Mouse (Mus musculus) heart, adult 9 months (tissue): Measurements from ENCODE around the gene Spint4.
"Not testable (repeated sequence)": the region's sequence is repeated elsewhere in the genome, so short reads cannot be mapped to it uniquely, and the experiment has no call there.

ENCODE experiments used
- DNase-seq, 2 experiments: peaks; one replicate each; pipeline ENCODE4 v3.0.0; 2022; ENCODE audit warnings: low spot score in 2 of 2

Gene Spint4

DNA sequence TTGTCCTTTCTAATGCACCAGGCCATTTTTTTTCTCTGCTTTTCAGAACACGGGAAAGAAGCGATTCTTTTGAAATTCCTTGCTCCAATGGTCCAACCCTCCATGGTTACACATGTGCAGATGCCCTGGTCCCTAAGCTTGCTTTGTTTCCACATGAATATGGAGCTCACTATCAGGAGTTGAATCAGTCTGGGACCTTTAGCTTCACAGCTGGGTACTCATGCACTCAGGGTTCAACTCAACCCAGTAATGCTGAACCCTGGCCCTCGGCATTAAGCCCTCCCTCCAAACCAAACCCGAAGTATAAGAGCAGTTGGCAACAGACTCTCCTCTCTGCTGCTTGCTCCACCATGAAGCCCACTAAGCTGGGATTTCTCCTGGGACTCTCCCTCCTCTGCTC lies at the start of gene Spint4:
Spint4 (plus strand) TSS at position 301 of the 400 bp plus-strand sequence.
- DNase-seq: no peak

DNA sequence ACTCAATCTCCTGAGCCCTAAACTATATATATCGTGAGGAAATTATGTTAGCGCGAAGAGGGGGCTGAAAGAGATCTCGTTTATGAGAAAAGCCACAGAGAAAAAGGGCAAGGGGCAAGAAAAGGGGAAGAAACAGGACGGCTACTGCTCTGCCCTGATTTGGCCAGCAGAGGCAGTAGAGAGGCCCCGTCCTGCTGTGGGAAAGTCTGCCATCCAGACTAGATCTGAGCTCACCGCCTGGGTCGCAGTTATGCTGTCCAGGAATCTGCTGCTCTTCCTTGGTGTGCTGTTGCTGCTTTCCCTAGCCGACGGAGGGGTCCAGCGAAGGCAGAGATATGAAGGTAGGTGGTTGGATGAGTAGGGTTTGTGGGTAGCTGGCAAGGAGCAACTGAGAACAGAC lies 42.4 kb upstream of the Spint4 start, which contains the start of gene Wfdc10:
Wfdc10 (plus strand) TSS at position 189 of the 400 bp plus-strand sequence.
- peak in 1 of 2 experiments; percentile 2 for DNase-seq

DNA sequence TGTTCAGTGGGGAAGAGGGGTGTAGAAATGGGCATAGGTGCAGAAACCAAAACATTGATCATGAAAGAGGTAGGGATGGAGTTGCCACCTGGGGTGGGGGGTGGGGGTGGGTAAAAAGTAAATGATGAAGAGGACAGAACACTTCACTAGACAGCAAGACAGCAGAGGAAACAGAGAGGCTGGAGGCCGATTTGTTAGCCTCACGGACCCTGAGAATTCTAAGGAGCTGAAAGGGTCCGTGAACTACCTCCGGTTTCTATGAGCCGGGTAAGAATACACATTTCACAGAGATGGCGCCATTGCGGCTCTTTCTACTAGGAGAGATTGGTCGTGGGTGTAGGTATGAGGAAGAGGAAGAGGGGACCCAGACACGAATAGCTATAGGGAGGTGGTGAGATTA lies 41.8 kb upstream of the Spint4 start, which contains the start of gene Wfdc9:
Wfdc9 (minus strand) TSS at position 101 of the 400 bp plus-strand sequence.
- no peak for DNase-seq

DNA sequence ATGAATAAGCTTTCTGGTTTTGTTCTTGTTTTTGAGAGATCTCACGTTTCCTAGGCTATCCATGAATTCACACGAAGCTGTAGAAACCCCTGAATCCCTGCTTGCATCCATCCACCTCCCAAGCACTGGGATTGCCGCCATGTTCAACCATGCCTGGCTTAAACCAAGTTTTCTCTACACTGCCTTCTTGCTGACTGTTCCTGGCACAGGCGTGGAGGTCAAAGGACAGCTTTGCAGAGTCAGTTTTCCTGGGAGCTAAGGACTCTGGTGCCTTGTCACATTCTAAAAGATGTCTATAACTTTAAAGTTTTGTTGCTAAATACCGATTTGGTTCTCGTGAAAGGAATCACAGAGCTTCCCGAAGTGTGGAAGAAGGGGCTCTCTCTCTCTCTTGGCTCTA lies 33.5 kb upstream of the Spint4 start:
- no peak for DNase-seq

DNA sequence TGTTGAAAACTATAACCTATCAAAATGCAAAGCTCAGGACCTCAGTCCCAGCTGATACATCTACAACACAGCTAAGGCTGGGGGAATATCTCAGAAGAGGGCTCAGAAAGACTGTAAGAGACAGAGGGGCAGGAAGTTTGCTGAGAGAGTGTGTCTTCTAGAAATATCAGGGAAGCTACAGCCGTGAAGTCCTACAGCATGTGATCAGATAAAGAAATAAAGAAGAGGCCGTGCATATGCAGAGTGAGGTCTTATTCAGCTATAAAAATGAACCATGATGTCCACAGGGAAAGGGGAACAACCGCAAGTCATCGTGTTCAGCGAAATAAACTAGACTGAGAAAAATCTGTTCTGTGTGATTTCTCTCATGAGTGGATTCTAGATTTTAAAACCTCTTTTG lies 28.0 kb upstream of the Spint4 start:
- DNase-seq: no peak

DNA sequence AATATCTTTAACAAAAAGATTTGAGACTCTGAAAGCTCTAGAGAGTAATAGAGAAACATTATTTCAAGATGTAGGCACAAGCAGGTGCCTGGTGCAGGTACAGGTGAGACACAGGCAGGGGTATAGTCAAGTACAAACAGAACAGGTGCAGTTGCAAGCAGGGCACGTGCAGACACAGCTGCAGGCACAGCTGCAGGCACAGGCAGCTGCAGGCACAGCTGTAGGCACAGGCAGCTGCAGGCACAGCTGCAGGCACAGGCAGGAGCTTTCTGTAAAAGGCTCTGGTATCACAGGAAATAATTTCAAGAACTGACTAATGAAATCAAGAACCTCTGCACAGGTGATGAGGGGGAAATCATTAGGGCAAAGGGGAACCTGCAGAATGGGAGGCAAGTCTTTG lies 27.4 kb upstream of the Spint4 start:
- no peak for DNase-seq

DNA sequence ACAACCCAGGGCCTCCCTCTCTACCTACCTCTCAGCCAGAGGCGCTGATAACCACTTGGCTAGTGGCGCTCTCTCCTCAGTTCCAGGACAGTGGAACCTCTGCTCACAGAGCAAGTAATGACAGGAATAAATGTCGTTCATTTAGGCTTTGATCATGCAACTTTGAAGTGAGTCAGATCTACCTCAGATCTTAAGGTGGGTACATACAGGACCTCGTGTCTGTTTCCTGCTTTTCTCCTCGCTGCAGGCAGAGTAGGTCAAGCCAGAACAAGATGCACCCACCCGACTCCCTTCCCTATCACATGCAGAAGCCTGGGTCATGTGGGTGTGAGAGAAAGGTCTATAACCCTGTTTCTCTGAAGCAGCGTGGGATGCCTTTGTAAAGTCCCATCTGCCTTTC lies 24.3 kb upstream of the Spint4 start, which contains the start of gene Wfdc11:
Wfdc11 (minus strand) TSS at position 101 of the 400 bp plus-strand sequence.
- no peak for DNase-seq

DNA sequence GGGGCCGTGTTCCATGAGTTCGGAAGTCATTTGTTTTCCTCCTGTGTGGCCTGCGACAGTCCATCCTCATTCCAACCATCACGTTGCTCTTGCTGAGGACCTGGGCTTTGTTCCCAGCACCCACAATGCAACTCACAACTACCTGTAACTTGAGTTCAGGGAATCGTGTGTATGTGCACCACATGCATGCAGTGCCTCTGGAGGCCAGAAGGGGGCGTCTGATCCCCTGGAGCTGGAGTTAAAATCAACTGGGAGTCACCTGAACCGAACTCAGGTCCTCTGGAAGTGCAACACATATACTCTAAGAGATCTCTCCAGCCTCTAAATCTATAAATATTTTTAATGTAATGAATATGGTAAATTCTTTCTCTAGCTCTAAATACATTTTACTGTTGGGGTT lies 22.2 kb upstream of the Spint4 start:
- no peak for DNase-seq

DNA sequence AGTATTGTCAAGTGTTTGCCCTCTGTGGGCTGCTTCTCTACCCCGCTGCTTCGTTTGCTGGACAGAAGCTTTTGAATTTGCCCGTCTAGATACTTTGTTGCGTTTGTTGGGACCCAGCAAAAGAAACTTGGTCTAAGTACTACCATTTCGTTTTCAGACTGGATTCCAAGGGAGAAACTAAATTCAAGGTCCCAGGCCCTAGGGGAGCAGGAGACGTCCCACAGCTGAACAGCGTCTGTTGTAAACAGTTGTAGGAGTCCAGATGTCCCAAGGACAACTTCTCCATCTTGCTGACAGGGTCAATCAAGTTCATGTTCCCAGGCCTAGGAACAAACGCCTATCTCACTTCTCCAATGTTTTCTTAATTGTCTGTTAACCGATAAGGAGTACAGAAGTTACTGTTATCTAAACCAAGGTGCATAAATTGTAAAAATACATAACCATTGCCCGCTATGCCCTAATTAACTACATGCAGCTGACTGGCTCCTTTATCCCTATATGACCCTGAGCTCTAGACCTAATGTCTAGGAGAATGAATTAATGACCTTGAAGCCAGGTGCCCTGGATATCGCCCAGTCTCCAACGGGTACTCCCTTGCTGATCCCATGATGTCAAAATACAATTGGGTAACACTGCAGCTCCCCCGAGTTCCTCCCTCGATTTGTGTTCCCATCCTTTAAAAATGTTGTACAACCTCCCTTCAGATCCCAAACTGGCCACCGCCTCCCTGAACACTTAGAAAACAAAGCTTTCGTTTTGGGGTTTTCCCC lies 21.2 kb upstream of the Spint4 start:
- DNase-seq: no peak

DNA sequence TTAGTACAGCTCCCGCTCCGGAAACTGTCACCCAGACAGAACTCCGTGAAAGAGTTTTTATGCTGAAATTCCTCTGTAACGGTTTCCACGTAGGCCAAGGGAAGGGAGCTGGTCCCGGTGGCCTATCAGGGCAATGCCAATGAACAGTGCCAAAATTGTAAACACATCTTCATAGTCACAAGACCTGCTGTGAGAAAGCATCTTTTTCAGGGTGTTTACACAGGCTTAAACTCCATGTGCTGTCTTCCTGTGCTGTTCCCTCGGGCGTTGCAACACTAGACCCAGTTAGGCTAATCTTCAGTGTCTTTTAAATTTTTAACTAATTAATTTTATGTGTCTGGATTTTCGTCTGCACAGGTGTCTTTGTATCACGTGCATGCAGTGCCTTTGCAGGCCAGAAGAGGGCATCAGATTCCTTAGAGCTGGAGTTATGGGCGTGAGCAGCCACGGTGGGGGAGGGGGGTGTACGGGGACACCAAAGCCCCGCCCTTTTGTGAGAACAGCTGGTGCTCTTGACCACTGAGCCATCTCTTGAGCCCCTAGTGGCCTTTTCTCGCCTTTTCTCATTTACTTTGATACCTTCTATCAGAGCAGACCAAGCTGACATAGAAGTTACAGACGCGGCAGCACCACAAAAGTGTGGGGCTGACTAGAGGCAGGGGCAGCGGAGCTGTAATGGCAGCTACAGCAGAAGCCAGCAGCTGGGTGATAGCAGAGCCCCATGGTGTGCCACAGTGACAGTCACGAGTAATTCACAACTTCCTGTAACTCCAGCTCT lies 19.3 kb upstream of the Spint4 start:
- peak; percentile 21 to 32 for DNase-seq

DNA sequence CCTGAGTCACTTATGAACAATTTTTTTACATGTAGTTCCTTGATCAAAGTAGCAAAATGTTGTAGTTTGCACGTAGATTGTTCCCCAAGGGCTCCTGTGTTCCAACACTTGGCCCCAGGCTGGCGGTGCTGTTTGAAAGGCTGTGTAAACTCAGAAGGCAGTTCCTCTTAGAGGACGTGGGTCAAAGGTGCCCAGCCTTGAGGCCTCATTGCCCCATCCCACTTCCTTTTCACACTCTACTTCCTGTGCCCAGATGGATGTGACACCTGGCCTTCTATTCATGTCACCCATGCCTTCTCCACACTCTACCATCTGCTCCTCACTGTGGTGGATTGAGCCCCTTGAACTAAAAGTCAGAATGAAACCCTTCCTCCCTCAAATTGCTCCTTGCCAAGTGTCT lies 18.4 kb upstream of the Spint4 start:
- DNase-seq: no peak

DNA sequence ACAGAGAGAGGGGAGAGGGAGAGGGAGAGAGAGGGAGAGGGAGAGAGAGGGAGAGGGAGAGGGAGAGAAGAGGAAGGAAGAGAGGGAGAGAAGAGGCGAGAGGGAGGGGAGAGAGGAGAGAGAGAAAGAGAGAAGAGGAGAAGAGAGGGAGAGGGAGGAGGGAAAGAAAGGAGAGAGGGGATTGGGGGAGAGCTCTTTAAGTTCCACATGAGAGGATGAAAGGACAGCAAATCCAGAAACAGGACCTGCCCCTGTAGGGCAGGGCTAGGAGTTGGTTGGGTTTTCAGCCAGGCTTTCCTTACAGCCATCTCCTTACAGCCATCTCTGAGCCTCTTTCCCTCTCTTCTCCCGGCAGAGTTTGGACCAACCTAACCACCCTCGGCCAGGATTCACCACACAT lies 13.5 kb upstream of the Spint4 start, which contains the start of gene Wfdc13:
Wfdc13 (plus strand) TSS at position 301 of the 400 bp plus-strand sequence.
- no peak for DNase-seq

DNA sequence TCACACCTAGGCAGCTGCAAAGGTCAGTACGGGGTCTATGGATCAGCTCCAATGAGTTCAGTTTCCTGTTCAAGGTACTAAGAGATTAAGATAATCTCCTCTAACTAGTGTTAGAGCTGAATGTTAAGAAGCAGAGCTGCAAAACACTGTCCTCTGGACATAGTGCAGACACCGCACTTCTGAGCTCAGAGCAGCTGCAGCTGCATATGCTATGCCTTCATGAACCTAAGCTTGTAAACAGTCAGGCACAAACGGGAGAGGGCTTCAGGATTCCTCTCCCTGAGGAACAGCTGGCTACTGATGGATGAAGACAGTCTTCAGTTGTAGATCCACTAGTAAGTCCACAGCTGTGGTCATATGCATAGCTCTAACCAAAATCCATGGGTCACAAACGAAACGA lies 2.7 kb downstream of the Spint4 start:
- DNase-seq: no peak

DNA sequence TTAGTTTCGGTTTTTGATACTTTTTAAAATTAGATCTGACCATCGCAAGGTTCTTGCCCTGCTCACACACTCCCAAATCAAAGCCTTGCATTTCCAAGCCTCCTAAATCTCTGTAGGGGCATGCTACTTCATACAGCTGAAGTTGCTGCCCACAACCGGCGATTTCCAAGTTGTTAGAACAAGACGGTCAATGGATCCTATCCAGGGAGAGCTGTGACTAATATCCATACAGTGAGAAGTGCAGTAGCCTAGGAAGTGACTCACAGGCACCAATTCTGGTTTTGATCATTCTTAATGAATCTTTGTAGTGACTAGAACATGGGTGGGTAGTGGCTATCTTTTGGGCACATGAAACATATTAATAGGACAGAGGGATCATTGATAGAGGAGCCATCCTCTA lies 3.5 kb downstream of the Spint4 start:
- no peak for DNase-seq

DNA sequence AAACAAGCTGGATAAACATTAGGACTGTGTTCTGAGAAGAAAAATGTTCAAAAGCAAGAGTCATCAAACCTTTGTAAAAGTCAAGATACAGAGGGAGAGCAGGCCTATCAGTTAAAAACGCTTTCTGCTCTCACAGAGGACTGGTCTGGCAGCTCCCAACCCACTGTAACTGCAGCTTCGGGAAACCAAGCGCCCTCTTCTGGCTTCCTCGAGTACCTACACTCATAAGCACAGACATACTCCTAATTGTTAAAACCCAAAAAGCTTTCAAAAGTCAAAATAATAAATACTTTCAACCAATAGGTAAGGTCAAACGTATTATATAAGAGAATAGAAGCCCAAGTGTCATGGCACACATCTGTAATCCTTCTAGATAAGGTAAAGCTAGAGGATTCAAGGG lies 5.9 kb downstream of the Spint4 start:
- no peak for DNase-seq

DNA sequence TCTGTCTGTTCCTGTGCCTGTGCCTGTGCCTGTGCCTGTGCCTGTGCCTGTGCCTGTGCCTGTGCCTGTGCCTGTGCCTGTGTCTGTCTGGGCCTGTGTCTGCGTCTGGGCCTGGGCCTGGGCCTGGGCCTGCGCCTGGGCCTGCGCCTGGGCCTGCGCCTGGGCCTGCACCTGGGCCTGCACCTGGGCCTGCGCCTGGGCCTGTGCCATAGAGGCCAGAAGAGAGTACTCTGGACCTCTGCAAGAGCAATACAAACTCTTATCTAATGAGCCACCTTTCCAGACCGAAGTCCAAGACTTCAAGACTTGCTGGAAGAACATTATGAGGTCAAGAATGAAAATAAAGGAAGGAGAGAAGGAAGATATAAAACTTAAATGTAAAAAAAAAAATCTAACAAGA lies 7.0 kb downstream of the Spint4 start:
- no peak for DNase-seq

DNA sequence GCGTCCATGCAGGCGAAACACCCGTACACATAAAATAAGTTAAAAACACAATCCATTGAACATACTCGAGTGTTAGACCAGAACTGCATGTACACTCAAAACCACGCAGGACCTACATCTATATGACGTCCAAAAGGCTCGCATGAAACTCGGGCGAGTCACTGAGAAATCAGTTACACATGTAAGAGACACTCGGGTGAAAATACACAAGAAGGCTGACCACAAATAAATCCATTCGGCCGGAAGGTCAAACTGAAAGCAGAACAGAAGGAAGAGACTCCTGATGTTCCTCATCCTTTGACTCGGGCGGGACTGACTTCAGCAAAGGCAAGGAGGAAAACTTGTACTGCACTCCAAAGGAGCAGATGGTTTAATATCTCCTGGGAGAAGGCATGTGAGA lies 7.7 kb downstream of the Spint4 start:
- no peak for DNase-seq

DNA sequence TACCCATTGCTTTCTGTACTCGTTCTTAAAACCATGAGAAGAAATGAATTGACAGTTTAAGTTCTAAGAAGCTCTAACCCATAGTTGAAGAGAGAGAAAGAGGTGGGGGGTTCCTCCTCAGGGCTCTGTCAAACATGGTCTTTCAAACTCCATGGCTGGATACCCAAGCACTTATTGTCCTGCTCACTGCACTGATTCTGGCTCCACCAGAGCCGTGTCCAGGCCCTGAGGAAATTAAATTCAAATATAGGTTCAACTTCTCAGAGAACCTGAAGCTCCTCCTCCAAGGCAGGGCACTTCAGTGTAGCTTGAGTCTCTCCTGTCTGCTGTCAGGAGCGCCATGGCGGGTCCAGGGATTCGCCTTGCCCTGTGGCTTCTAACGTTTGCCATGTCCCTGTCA lies 16.7 kb downstream of the Spint4 start, which contains the start of gene Spint5:
Spint5 (plus strand) TSS at position 301 of the 400 bp plus-strand sequence.
- no peak for DNase-seq

DNA sequence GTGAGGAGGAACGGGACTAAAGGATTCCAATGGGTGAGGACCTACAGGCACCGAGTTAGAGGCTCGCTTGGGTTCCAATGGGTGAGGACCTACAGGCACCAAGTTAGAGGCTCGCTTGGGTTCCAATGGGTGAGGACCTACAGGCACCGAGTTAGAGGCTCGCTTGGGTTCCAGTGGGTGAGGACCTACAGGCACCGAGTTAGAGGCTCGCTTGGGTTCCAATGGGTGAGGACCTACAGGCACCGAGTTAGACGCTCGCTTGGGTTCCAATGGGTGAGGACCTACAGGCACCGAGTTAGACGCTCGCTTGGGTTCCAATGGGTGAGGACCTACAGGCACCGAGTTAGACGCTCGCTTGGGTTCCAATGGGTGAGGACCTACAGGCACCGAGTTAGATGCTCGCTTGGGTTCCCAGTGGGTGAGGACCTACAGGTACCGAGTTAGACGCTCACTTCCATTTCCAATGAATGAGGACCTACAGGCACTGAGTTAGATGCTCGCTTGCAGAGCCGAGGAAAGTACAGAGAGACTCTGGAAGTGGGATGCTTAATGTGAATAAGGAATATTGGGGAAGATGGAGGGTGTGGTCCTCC lies 18.0 kb downstream of the Spint4 start:
- DNase-seq: not testable (repeated sequence)

DNA sequence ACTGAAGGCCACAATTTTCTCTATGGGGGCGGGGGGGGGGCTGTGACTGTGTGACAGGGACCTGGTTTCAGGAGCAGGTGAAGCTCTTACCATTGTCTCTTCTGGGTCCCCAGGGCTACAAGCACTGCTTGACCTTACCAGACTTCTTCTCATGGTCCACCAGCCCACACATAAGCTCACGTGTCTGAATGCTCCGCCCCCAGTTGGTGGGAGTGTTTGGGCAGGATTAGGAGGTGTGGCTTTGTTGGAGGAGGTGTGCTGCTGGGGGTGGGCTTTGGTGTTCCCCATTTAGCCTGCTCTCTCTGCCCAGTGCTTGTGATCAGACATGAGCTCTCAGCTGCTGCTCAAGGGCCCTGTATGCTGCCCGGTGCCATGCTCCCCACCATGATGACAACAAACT lies 25.0 kb downstream of the Spint4 start:
- no peak for DNase-seq

DNA sequence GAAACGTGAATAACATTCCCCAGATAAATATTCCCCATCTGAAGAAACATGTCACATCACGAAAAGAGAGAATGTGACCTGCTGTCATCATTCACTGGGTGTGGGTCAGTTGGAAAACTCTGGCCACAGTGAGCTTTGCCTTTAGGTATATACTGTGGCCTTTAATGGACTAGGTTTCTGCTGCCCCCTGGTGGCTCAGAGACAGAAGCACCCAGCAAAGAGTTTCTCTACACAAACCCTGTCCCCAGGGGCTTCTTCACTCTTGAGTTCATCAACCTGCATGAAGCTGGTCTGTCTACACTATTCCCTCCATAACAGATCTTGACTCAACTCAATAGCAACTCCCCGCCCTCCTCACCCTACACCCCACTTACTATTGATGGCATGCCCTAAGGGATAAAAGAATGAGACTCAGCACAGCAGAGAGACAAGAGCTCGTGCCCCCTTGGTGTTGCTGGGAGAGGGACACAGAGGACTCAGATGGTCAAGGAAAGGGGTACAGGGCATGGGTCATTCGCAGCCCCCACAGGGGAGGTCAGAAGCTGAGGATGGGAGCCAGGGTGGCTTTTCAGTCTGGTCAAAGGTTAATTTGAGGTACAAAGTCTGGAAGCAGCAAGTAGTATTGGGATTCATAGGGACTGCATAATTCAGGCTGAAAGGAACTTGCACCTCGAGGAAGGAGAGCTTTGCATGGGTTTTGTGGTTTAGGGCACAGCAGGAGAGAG lies 27.8 kb downstream of the Spint4 start:
- peak; percentile 23 to 39 for DNase-seq

DNA sequence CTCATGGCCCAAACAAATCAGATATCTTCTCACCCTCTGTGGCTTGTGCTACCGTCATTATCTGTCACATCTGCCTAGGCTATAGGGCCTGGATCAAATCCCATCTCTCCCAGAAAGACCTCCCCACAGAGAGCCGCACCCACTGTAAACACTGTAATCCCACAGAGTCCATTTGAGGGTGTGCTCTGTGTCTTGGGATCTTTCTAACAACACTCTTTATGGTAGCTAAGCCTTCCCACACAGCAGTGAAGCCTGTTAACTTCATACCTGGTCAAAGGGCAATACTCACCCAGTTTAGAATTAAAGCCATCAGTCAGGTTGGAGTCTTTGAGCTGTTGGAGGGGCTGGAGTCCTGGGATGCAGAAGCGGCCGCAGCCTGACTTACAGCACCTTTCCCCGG lies 33.4 kb downstream of the Spint4 start:
- DNase-seq: no peak
